Mouse (Mus musculus) limb, embryonic 13.5 days (tissue): Measurements from ENCODE around the gene Larp1. TPM values are rescaled to one million over a fixed set of nuclear protein-coding genes. Genes with fewer than 3 reads are reported as not detected.

Experiments used
- ATAC-seq: fragments of 200-750 bp; cut with Nextera tagmentation; 2 replicates; pipeline ENCODE4 v1.8.0; 2017; ENCODE audit warnings: low read depth, moderate number of reproducible peaks, moderate TSS enrichment; ENCODE audit not compliant: low FRiP score
- H3K27ac ChIP-seq: fragments of 300-500 bp; sonication (generic); 2 replicates; pipeline ENCODE4 v1.5.1; 2015; ENCODE audit warnings: inconsistent platforms, mild to moderate bottlenecking, moderate library complexity
- H3K27me3 ChIP-seq: fragments of 300-500 bp; sonication (generic); 2 replicates; pipeline ENCODE4 v1.6.1; 2015; ENCODE audit warnings: mild to moderate bottlenecking, inconsistent platforms
- H3K36me3 ChIP-seq: fragments of 300-500 bp; sonication (generic); 2 replicates; pipeline ENCODE4 v1.6.1; 2015; ENCODE audit warnings: inconsistent platforms, mild to moderate bottlenecking, moderate library complexity
- H3K4me1 ChIP-seq: fragments of 300-500 bp; sonication (generic); 2 replicates; pipeline ENCODE4 v1.6.1; 2015; ENCODE audit warnings: inconsistent platforms
- H3K4me2 ChIP-seq: fragments of 300-500 bp; sonication (generic); replicated peaks from 2 replicates; pipeline ENCODE4 v1.6.1; 2015; ENCODE audit warnings: inconsistent platforms, mild to moderate bottlenecking, moderate library complexity
- H3K4me3 ChIP-seq: fragments of 300-500 bp; sonication (generic); 2 replicates; pipeline ENCODE4 v1.5.1; 2015; ENCODE audit warnings: moderate library complexity, mild to moderate bottlenecking, inconsistent platforms
- H3K9ac ChIP-seq: fragments of 300-500 bp; sonication (generic); 2 replicates; pipeline ENCODE4 v1.6.1; 2015; ENCODE audit warnings: mild to moderate bottlenecking, inconsistent platforms
- H3K9me3 ChIP-seq: fragments of 300-500 bp; sonication (generic); 2 replicates; pipeline ENCODE4 v1.6.1; 2016; ENCODE audit warnings: inconsistent platforms
- WGBS: fragments of 180-500 bp; shearing (Covaris S2); methylation state at CpG from one replicate; pipeline ENCODE4 v1.1.7; 2015; 5-methylcytosine and 5-hydroxymethylcytosine counted together
- polyA plus RNA-seq: library from polyadenylated mRNA; unstranded; fragments of >200 nt; fragmentation: Nextera tagmentation; extraction: Ambion mirVana; gene quantifications from 2 replicates; pipeline ENCODE4 v1.2.1, GENCODE M21; 2015

Gene Larp1
- polyA plus RNA-seq = 17.7 and 18.2 TPM in 2 replicates

DNA sequence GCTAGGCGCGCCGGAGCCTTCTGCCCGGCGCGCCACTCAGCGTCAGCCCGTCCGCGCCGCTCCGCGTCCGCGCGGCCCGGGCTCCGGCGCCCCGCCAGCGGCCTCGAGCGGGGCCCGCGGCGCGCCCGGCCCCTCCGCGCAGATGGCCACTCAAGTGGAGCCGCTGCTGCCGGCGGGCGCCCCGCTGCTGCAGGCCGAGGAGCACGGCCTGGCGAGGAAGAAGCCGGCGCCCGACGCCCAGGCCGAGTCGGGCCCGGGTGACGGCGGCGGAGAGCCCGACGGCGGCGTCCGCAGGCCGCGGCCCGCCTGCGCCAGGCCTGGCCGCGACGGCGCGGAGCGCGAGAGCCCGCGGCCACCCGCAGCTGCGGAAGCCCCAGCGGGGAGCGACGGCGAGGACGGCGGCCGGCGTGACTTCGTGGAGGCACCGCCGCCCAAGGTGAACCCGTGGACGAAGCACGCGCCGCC, at the start of gene Larp1:
TSS of gene Larp1 (plus strand) at position 14 of the 465 bp plus-strand sequence.
- peak within 1 kb of the TSS; percentile 86 for H3K27ac ChIP-seq
- H3K4me2 ChIP-seq = peak within 1 kb of the TSS; percentile 89
- no peaks in the 10 kb centered on the region for H3K36me3 ChIP-seq
- H3K9me3 ChIP-seq = no peaks in the 10 kb centered on the region
- peak within 1 kb of the TSS; percentile 99 for H3K4me3 ChIP-seq
- WGBS = under 1% methylated on average over 65 of the region's 84 CpGs
- H3K4me1 ChIP-seq = peaks cover 39% of the 10 kb centered on the region
- peak; percentile 19; the same call in 1 of the 2 replicates for ATAC-seq
- peak within 1 kb of the TSS; percentile 98 for H3K9ac ChIP-seq
- H3K27me3 ChIP-seq = no peaks in the 10 kb centered on the region

DNA sequence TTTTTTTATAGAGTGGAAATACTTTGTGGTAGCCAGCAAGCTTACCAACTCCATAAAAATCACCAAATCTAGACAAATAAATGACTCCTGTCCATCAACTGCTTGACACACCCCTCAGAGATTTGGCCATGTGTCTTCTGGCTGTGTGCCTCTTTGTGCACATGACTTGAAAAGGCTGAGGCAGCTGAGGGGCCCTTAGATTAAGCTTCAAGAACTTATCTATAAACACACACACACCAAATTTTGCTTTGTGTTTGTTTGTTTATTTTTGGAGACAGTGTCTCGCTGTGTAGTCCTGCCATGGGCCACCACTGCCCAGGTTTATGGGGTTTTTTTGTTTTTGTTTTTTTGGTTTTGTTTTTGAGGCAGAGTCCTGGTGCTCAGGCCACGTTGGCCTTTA, 48.9 kb upstream of the Larp1 start:
- Histone ChIP-seq H3K9ac (no peak overlapping the region), H3K4me2 (no peak overlapping the region), H3K4me1 (peaks cover 4% of the 10 kb centered on the region; the same call in 1 of the 2 replicates), H3K27ac (no peak overlapping the region), H3K36me3 (no peaks in the 10 kb centered on the region), H3K4me3 (no peak overlapping the region), H3K9me3 (no peaks in the 10 kb centered on the region), H3K27me3 (no peaks in the 10 kb centered on the region)
- WGBS = 71% methylated on average over 2 of the region's 2 CpGs
- no peak for ATAC-seq

DNA sequence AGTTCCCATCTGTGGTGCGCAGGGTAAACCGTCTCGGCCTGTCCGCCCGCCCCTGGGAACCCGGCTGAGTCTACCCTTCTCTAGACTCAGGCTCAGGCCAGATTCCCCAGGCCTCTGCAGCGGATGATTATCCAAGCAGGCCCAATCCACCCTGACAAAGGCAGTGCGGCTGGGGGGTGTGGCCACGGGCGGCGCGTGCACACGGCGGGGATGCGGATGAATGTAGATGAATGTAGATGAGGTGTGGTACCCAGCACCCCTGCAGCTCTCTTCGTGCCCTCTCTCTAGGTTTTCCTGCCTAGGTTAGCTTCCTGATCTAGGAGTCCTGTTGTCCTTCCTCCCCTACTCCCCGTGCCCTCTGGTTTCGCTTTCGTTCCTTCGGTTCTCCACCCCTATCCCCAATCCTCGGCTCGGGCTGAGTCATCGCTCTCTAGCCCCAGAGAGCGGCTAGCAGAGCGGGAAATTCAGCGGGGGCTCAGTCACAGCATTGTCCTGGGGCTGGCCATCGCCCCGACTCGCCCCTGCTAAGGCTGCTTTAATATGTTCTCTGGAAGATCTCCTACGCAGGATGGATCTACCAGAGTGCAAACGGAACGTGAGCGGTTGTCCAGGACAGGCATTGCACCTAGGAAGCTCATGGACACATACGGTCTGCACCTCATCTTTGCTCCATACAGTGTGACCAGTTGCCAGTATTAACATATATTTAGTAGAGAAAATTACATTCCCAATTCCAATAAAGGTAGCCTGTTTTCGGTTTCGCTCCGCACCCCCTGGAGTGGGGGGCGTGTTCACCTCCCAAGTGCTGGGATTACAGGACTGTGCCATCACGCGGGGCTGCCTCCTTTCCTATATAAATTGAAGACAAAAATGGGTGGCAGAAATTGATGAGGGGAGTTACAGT, 46.2 kb upstream of the Larp1 start:
- WGBS = 1% methylated on average over 40 of the region's 40 CpGs
- H3K9me3 ChIP-seq = no peaks in the 10 kb centered on the region
- H3K4me2 ChIP-seq = peak overlapping the region; percentile 81
- no peaks in the 10 kb centered on the region for H3K36me3 ChIP-seq
- ATAC-seq = peak; percentile 93
- peaks cover 4% of the 10 kb centered on the region; the same call in 1 of the 2 replicates for H3K4me1 ChIP-seq
- H3K9ac ChIP-seq = peak overlapping the region; percentile 70
- H3K4me3 ChIP-seq = peak overlapping the region; percentile 56
- H3K27ac ChIP-seq = peak overlapping the region; percentile 76
- no peaks in the 10 kb centered on the region for H3K27me3 ChIP-seq

DNA sequence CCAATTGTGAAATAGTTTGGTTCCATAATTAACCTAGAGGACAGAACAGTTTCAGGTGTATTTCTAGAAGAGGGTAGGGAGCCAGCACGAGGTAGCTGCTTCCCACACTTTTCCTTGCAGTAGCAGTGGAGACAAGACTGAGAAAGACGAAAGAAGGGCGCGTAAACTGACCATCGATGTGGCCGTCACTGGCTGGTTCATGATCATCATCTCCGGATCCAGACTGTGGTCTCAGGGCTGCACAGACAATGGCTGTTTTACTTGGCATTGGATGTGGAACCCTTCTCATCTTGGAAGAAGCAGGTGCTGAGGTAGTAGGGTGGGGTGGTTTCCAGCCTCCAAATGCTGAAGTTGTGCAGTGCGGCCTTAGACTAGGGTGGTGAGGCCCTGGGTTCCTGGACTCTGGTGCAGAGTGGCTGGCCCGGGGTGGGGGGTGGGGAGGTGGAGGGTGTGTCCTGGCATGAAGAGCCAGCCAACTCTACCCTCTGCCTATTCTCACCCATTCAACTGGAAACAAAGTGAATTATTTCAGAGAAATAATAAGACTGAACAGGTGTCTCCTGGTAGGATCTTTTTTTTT, 45.5 kb upstream of the Larp1 start:
- Histone ChIP-seq H3K9me3 (0 out of 2 replicates have a peak, but pooled peaks cover 4% of the 10 kb centered on the region), H3K4me2 (peak overlapping the region; percentile 81), H3K4me1 (peaks cover 4% of the 10 kb centered on the region; the same call in 1 of the 2 replicates), H3K36me3 (no peaks in the 10 kb centered on the region), H3K27me3 (no peaks in the 10 kb centered on the region), H3K27ac (no peak overlapping the region), H3K4me3 (peak overlapping the region; percentile 56), H3K9ac (peak overlapping the region; percentile 70; the same call in 1 of the 2 replicates)
- 35% methylated on average over 9 of the region's 9 CpGs for WGBS
- no peak for ATAC-seq

- peaks cover 12% of the 10 kb centered on the region for H3K4me1 ChIP-seq
- H3K4me2 ChIP-seq = no peak overlapping the region
- no peak overlapping the region for H3K4me3 ChIP-seq
- no peak overlapping the region for H3K9ac ChIP-seq
- H3K36me3 ChIP-seq = no peaks in the 10 kb centered on the region
- no peaks in the 10 kb centered on the region for H3K27me3 ChIP-seq
- H3K9me3 ChIP-seq = 0 out of 2 replicates have a peak, but pooled peaks cover 4% of the 10 kb centered on the region
- ATAC-seq = no peak
- WGBS = 81% methylated on average over 7 of the region's 7 CpGs
- H3K27ac ChIP-seq = no peak overlapping the region
Measured at GRCm38 (mm10) chr11:57966630-57967029, 42.2 kb upstream of the Larp1 start.

DNA sequence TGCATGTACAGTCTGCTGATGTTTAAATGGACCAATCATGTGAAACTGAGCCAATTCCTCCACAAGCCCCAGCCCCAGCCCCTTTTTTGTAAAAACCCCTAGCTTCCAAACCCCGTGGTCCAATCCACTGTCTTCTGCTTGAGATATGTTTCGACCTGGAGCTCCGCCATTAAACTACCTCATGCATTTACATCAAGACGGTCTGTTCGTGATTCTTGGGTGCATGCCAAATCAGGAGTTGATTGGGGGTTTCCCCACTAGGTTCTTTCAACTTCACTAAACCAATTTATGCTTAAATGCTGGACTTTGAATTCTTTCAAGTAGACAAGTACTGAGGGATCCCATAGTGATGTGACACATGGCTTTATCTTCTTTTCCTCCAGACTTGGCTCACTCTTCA, 40.6 kb upstream of the Larp1 start:
- 82% methylated on average over 5 of the region's 5 CpGs for WGBS
- H3K9me3 ChIP-seq = 0 out of 2 replicates have a peak, but pooled peaks cover 4% of the 10 kb centered on the region
- no peak overlapping the region for H3K4me2 ChIP-seq
- ATAC-seq = no peak
- no peak overlapping the region for H3K9ac ChIP-seq
- H3K27me3 ChIP-seq = no peaks in the 10 kb centered on the region
- no peaks in the 10 kb centered on the region for H3K36me3 ChIP-seq
- peaks cover 8% of the 10 kb centered on the region for H3K4me1 ChIP-seq
- H3K4me3 ChIP-seq = no peak overlapping the region
- no peak overlapping the region for H3K27ac ChIP-seq

DNA sequence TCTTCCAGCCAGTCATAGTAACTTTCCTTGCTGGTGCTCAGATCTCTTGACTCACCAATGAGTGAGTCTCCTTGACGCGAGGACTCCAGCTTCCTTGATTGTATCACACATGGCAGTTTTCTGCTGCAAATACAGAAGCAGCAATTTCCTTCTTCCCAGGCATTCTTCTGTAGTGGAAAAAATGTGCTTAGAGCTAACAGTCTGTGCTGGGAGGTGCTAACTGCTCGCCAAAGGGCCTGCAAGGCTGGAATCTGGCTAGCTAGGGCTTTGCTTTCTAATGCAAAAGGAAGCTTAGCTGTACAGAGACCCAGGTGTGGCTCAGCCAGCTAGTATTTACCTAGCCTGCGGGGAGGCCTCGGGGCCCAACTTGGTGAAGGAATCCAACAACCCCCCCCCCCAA, 38.3 kb upstream of the Larp1 start:
- ATAC-seq = no peak
- 19% methylated on average over 5 of the region's 5 CpGs for WGBS
- H3K27me3 ChIP-seq = no peaks in the 10 kb centered on the region
- no peak overlapping the region for H3K4me3 ChIP-seq
- no peak overlapping the region for H3K4me2 ChIP-seq
- H3K9me3 ChIP-seq = 0 out of 2 replicates have a peak, but pooled peaks cover 4% of the 10 kb centered on the region
- no peaks in the 10 kb centered on the region for H3K36me3 ChIP-seq
- no peak overlapping the region for H3K27ac ChIP-seq
- H3K4me1 ChIP-seq = peaks cover 8% of the 10 kb centered on the region
- H3K9ac ChIP-seq = no peak overlapping the region

- 60% methylated on average over 13 of the region's 13 CpGs for WGBS
- no peak for ATAC-seq
- Histone ChIP-seq H3K4me2 (no peak overlapping the region), H3K9me3 (no peaks in the 10 kb centered on the region), H3K36me3 (no peaks in the 10 kb centered on the region), H3K4me1 (peaks cover 8% of the 10 kb centered on the region), H3K27me3 (no peaks in the 10 kb centered on the region), H3K27ac (no peak overlapping the region), H3K4me3 (no peak overlapping the region), H3K9ac (no peak overlapping the region)
Measured at GRCm38 (mm10) chr11:57973001-57973912, 35.6 kb upstream of the Larp1 start.

GRCm38 (mm10) chr11:57973913-57974234, 35.0 kb upstream of the Larp1 start:
- H3K4me2 ChIP-seq = no peak overlapping the region
- ATAC-seq = no peak

DNA sequence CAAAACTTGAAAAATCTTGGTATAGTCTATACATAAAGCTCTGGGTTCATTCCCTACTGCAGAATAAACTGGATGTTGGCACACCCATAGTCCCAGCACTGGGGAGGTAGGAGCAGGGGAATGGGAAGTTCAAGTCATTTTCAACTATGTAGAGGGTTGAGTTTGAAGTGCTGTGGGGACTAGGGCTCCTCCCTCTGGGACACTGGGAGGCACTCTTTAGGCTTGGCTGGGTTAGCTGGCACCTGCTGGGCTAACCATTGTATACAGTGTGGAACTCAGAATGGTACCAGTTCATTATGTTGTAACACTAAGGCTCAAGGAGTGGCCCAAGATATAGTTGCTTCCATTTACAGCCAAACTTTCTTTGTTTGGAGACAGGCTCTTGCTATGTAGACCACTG, 33.0 kb upstream of the Larp1 start:
- Histone ChIP-seq H3K27ac (no peak overlapping the region), H3K4me2 (no peak overlapping the region), H3K4me1 (peaks cover 2% of the 10 kb centered on the region; the same call in 1 of the 2 replicates), H3K9ac (no peak overlapping the region), H3K4me3 (no peak overlapping the region), H3K36me3 (no peaks in the 10 kb centered on the region), H3K9me3 (no peaks in the 10 kb centered on the region), H3K27me3 (no peaks in the 10 kb centered on the region)
- ATAC-seq = no peak

More at GRCm38 (mm10) chr11:57973913-57974234, 35.0 kb upstream of the Larp1 start:
- peaks cover 8% of the 10 kb centered on the region for H3K4me1 ChIP-seq
- H3K27ac ChIP-seq = no peak overlapping the region
- WGBS = 73% methylated on average over 9 of the region's 9 CpGs
- H3K9me3 ChIP-seq = no peaks in the 10 kb centered on the region
- no peak overlapping the region for H3K9ac ChIP-seq
- H3K27me3 ChIP-seq = no peaks in the 10 kb centered on the region
- H3K36me3 ChIP-seq = no peaks in the 10 kb centered on the region
- no peak overlapping the region for H3K4me3 ChIP-seq

- 86% methylated on average over 1 of the region's 1 CpGs for WGBS
- no peak overlapping the region for H3K4me3 ChIP-seq
- no peaks in the 10 kb centered on the region for H3K36me3 ChIP-seq
- no peak overlapping the region for H3K4me2 ChIP-seq
- H3K27ac ChIP-seq = no peak overlapping the region
- ATAC-seq = no peak
- H3K9me3 ChIP-seq = no peaks in the 10 kb centered on the region
- H3K27me3 ChIP-seq = no peaks in the 10 kb centered on the region
- no peak overlapping the region for H3K9ac ChIP-seq
- H3K4me1 ChIP-seq = no peaks in the 10 kb centered on the region; the same call in 1 of the 2 replicates
Measured at GRCm38 (mm10) chr11:57977681-57978080, 31.2 kb upstream of the Larp1 start.
